Mouse (Mus musculus): Measurements from ENCODE around the gene Rabgap1l. TPM values are rescaled to one million over a fixed set of nuclear protein-coding genes. Genes with fewer than 3 reads are reported as not detected.

Gene Rabgap1l
- total RNA-seq, 2 experiments from 2014 or later = 28.0 to 34.7 TPM

DNA sequence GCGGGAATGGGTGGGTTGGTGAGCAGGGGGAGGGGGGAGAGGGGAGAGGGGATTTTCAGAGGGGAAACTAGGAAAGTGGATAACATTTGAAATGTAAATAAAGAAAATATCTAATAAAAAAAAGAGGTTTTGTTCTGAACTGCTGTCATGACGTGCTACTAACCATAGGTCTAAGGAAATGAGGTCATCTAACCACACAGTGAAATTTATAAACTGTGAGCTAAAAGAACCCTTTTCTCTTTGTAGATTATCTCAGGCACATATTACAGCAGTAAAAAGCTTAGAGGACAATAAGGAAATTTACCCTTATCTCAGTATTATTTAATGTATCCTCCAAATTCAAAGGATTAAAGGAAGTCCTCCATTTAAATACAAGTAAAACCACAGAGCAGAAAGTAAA is 396.0 kb downstream of the Rabgap1l start:
- no peak for DNase-seq (ENCODE audit: low spot score in 2 of 2)

GRCm38 (mm10) chr1:160387446-160387845 is 405.6 kb downstream of the Rabgap1l start:
- no peak for DNase-seq (ENCODE audit: low spot score in 2 of 2)

GRCm38 (mm10) chr1:160378367-160378766 is 414.6 kb downstream of the Rabgap1l start:
- DNase-seq (ENCODE audit: low spot score in 2 of 2) = no peak

GRCm38 (mm10) chr1:160377337-160378336 is 415.4 kb downstream of the Rabgap1l start:
- DNase-seq (ENCODE audit: low spot score in 2 of 2) = no peak

GRCm38 (mm10) chr1:160374490-160374889 is 418.5 kb downstream of the Rabgap1l start:
- DNase-seq (ENCODE audit: low spot score in 2 of 2) = no peak

DNA sequence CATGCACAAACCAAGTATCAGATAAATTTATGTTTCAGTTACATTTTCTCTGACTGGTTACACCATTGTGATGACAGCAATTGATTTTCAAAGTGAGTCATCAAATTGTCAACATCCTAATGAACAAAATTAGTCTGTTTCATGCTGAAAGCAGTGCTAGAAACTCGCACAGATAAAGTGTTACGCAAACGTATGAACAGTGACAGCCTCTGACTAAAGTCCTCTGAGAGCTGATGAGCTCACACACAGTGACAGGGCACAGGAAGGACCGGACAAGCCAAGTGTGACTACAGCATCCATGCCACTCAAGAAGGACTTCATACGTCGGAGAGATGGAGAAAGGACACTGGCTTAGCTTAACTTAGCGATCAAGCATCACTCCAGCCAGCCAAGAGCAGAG is 419.7 kb downstream of the Rabgap1l start:
- DNase-seq (ENCODE audit: low spot score in 2 of 2) = no peak

DNA sequence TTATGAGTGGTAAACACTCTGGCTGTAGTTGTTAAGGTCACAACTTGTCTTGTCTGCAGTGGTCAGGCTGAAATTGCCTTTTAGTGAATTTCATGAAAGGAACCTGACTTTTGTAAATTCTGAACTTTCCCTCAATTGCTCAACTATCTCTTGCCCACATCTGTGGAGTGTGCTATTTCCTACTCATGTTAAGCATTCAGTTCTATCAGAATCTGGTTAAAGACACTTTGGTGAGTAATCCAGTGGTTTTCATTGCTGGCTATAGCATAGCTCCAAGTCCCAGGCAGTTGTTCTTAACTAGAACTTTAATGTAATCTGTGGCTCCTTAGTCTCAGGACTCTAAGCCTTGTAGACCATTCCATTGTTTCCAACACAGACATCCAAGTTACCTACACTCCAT is 421.3 kb downstream of the Rabgap1l start:
- DNase-seq (ENCODE audit: low spot score in 2 of 2) = no peak

DNA sequence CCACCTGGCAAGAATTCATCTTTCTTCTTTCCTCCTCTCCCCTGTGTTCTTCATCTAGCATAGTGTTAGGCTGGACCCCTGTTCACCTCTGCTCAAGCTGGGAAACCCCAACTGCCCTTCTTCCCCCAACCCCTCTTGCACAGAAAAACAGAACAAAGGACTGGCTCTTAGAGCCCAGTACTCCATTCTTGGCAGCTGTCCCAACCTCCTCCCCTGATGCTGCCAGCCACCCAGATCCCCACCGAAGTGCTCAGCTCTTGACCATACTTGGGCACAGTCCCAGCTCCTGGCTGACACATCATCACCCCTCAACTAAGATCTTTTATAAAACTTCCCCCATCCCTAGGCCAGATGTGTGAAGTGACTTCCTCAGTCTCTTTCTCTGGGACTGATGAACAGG is 422.5 kb downstream of the Rabgap1l start:
- DNase-seq (ENCODE audit: low spot score in 2 of 2) = no peak

DNA sequence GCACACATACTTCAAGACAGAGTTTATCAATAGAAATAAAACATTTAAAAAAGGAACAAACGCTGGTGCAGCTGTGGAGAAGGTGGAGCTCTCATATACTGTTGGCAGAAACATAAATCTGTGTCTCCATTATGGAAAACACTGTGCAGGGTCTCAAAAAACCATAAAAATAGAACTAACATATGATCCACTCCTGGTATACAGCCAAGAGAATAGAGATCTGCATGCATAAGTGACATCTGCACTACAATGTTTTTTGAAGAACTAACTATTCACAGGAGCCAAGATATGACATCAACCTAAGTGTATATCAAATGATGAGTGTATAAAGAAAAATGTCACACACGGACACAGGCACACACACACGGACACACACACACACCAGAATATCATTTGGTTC is 426.4 kb downstream of the Rabgap1l start:
- DNase-seq (ENCODE audit: low spot score in 2 of 2) = no peak

GRCm38 (mm10) chr1:160357268-160357667 is 435.7 kb downstream of the Rabgap1l start:
- no peak for DNase-seq (ENCODE audit: low spot score in 2 of 2)

- no peak for DNase-seq (ENCODE audit: low spot score in 2 of 2)
These were observed 439.1 kb downstream of the Rabgap1l start for GRCm38 (mm10) chr1:160353732-160354455.

DNA sequence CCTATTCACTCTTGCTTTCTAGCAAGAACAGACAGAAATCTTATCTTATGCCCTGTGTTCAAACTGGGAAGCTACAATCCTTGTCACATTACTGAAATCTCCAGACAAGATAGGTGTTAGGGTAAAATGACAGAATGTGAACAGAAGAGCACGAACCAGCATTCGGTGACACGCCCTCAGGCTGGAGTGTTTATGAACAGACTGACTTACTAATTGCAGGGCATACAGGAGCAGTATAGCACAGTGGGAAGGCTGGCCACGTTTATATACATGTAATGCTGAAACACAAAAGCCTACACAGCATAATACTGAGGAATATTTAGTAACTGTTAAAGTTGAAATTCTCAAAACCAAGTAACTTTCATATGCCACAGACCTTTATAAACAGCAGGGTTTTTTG is 440.7 kb downstream of the Rabgap1l start:
- DNase-seq (ENCODE audit: low spot score in 2 of 2) = no peak

- no peak for DNase-seq (ENCODE audit: low spot score in 2 of 2)
These were observed 441.2 kb downstream of the Rabgap1l start for GRCm38 (mm10) chr1:160351880-160352234.

DNA sequence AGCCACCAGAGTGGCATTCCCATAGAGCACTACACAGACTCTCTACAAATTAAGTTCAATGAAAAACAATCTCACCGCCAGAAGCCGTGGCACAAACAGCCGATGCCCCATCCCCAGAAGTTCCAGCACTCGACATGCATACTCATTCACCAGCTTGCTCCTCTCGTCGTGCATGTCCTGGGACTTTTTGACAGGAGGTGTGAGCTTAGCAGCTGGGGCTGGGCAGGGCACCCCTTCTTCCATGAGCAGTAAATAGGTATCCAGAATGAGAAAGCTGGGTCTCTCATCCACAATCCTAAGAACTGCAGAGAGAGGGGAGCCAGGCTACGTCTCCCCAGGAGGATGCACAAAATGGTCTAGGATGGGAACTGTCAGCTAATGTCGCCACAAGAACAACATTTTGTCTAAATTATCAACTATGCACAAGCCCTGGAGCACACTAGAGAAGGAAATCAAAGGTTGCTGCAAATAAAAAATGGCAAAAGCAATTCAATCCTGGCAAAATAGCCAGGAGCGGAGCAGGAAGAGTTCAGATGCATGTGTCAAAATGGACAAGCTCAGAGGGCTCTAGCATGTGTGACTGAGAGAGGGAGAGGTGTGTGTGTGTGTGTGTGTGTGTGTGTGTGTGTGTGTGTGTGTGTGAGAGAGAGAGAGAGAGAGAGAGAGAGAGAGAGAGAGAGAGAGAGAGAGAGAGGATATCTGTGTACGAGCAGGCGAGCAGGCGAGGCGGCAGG is 441.7 kb downstream of the Rabgap1l start:
- no peak for DNase-seq (ENCODE audit: low spot score in 2 of 2)

DNA sequence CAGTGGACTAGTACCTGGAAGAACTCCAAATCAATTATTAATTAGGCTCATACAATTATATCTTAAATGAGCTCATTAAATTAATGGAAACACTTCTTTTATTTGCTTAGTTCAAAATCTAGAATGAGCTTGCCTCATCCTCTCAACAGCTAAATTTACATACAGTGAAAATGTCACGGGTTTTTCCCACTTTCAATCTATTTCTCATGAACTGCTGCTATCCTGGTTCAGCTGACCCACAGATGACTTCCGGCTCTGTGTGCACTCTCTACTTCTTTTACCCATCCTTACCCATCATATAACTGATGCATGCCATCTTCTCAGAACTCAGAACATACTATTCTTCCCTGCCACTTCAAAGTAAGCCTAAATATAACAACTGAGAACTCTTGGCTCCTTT is 452.4 kb downstream of the Rabgap1l start:
- DNase-seq (ENCODE audit: low spot score in 2 of 2) = no peak

DNA sequence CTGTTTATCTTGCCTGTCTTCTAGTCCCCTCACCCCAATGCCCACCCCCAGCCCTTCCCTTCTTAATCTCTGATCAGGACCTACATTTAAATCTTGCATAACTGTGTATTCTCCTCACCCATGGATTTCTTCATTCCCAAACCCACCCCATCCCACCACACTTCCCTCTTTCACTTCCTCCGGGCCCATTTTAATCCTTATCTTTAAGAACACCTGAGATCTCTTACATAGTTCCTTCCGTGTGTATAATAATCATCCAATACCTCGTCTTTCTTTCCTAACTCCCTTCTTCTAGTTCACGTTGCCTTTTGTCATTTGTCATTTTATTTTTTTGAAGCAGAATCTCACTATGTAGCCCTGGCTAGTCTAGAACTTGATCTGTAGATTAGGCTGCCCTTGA is 453.6 kb downstream of the Rabgap1l start:
- no peak for DNase-seq (ENCODE audit: low spot score in 2 of 2)

- DNase-seq (ENCODE audit: low spot score in 2 of 2) = no peak
These were observed 458.2 kb downstream of the Rabgap1l start for GRCm38 (mm10) chr1:160334791-160335190.

- DNase-seq (ENCODE audit: low spot score in 2 of 2) = no peak
These were observed 462.2 kb downstream of the Rabgap1l start for GRCm38 (mm10) chr1:160330828-160331227.

DNA sequence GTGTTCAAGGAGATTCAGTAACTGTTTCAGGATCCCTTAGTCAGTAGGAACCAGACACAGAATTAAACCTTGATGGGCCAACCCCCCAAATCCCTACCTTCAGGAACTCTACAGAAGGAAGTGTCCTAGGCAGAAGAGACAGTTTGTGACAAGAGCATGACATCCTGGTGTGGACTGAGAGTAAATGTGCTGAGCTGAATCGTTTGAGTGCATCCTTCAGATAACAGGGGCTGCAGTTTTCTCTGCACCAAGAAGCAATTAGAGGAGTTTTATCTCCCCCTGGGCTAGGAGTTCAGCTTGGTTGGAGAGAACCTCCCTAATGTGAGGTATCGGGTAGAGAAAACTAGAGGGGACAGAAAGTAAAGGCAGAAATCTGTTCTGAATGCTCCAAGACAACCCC is 462.8 kb downstream of the Rabgap1l start:
- no peak for DNase-seq (ENCODE audit: low spot score in 2 of 2)

DNA sequence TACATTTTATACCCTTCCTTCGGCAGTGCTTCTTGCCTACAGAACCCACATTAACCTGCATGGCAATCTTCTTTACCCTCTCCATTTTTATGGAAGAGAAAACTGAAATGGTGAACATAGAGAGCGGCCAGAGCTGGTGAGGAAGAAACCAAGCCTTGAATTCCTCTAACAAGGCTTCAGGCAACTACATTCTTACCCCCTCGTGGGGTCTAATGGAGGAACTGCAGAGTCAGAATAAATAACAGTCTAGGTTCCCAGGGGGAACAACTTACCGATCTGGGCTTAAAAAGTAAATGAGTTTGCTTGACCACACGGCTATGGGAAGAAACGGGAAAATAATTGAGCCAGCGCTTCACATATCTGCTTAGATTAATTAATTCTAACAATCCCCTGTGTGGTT is 463.2 kb downstream of the Rabgap1l start:
- DNase-seq (ENCODE audit: low spot score in 2 of 2) = no peak

DNA sequence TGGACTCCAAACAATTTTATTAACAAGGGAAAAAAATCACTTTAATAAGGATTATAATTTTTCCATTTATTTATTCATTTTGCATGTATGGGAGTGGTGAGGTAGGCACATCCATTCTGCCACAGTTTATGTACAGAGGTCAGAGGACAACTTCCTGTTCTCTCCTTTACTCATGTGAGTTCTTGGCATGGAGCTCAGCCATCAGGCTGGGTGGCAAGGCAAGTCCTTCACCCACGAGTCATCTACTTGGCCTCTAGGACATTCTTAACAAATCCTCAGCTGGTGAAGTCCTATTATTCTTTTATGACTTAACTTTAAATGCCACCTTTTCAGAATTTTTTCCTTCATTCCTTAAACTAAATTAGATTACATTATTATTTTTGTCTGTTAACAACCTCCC is 465.5 kb downstream of the Rabgap1l start:
- DNase-seq (ENCODE audit: low spot score in 2 of 2) = no peak

DNA sequence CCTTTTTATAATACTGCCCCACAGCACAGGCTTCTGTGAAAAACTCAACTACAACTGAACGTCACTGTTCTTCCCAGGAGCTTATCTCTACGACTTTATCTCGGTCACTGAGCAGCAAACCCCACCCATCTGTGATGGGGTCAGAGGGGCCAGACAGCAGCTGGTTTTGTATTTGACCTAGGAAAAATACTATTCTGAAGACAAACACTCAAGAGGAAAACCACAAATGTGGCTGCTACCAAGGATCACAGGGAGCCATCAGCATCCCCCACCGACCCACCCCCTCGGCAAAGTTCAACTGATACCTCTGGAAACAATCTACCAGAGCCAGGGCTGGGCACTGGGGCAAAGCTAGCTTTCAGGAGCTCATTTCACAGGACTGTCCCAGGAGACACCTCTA is 467.5 kb downstream of the Rabgap1l start:
- no peak for DNase-seq (ENCODE audit: low spot score in 2 of 2)
